Mouse (Mus musculus): ENCODE measurements around the gene Rfwd3.
"Not testable (repeated sequence)": the region's sequence is repeated elsewhere in the genome, so short reads cannot be mapped to it uniquely, and the experiment has no call there.

Rfwd3 gene

DNA sequence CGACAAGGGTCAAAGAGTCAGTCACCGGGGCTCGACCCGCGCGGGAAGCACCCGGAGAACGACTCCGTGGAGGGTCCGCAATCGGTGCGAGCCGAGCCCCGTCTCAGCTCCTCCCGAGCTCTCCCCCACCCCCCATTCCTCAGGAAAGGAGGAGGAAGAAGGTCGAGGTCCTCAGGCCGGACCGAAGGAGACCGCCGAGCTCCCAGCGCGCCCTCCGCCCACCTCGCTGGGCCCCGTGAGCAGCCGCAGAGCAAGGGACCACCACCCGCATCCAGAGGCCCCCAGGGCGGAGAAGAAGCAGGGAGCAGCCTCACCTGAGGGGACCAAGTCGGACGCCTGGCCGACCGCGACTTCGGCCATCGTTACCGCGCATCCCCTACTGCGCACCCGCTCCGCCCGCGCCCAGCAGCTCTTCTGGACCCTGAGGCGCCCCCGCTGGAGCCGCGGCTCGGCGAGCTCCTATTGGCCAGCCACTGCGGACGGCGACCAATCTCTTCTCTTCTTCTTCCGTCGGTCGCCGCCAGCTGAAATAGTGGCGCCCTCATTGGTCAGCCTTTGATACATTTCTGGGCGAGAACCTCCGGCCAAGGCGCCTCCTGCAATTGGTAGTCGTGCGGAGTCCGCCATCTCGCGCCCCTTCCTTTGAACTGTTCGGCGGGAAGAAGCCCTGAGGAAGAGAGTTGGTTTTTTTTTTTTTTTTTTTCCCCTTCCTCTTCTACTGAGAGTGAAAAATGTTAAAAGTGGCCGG, at the start of gene Rfwd3:
Gene Rfwd3, minus strand, starts transcription at position 402 of the 748 bp plus-strand sequence.
- in situ Hi-C loops (cut with MboI): no loop called here

DNA sequence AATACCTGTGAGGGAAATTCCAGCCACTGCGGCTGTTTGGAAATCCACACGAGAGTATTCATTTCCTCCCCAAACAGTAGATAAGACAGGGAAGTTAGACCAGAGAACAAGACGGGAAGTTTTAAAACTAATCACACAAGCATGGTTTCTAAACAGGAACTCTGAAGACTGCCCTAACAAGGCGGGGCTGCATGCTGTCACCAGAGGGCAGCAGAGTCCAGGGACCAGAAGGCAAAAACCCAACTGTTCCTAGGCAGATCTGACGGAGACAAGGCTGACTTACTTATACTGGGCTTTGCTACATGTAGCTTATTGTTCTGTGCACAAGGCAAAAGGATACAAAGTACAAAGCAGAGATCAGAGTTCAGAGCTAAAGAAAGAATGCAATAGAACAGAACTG, 43.2 kb upstream of the Rfwd3 start:
- in situ Hi-C loops (cut with MboI): no loop called here

- in situ Hi-C loops (cut with MboI): no loop called here
Measured at GRCm38 (mm10) chr8:111340186-111340585, 40.2 kb upstream of the Rfwd3 start.

DNA sequence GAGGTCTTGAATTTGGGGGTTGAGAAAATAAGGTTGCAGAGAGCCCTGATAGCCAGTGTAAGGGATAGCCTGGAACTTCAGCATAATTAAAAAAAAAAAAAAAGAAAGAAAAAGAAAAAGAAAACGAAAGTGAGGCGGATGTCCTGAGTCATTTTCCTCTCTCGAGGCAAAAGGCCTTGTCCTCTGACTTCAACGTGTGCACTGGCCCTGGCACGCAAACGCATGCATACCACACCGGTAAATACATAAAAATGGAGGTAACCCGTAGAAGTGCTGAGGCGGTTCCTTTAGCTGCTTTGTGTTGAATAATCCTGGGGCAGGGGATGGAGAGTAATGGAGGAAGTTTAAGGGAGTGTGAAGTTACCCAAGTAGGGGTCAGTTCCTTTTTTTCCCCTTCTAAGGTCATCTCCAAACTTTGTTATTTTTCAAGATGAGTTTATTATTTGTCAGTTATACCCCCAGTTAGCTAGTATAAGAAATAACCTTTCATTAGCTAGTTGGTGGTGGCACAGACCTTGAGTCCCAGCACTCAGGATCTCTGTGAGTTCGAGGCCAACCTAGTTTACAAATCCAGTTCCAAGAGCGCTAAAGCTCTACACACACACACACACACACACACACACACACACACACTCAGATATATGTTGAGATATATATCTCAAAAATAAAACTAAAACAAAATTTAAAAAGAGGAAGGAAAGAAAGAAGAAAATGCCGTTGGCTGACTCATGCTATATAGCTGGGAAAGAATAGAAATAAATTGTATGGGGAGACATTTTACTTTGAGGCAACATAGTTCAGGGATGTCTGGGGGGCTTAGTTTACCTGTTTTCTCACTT, 38.6 kb upstream of the Rfwd3 start:
- in situ Hi-C loops (cut with MboI): no loop called here

DNA sequence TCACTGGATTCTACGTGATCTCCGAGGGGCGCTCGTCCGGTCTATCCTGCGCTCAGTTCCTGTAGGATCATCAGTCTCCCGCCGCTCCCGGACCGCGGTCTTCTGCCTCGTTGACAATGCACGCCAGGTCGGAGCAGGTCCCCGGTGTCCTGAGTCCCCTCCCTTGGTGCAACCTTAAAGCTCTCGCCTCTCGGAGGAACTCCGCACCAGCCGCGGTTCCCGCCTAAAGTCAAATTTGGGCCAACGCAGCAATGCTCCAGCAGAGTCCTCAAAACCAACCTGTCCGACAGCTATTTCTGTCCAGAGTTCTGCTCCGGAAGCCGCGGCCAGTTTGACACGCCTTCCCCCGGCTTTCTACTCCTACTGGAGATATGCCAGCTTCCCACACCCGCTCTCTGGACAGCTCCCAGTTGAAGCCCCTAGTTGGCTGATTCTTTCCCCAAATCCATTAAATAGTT, 37.9 kb upstream of the Rfwd3 start, which contains the start of gene Mlkl:
Gene Mlkl, minus strand, starts transcription at position 288 of the 458 bp plus-strand sequence.
- in situ Hi-C loops (cut with MboI): no loop called here

- in situ Hi-C loops (cut with MboI): no loop called here
Measured at GRCm38 (mm10) chr8:111337311-111337889, 37.4 kb upstream of the Rfwd3 start.

DNA sequence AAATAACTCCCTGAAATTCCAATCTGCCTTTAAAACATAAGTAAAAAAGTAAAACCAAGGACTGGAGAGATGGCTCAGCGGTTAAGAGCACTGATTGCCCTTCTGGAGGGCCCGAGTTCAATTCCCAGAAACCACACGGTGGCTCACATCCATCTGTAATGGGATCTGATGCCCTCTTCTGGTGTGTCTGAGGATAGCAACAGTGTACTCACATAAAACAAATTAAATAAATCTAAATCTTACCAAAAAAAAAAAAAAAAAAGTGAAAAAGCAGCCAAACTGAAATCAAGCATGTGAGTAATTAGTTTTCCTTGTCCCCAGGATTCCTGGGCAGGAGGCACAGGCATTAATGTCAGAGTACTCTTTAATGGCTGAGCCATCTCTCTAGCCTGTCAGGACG, 36.7 kb upstream of the Rfwd3 start:
- in situ Hi-C loops (cut with MboI): no loop called here

GRCm38 (mm10) chr8:111325222-111325790, 25.3 kb upstream of the Rfwd3 start:
- in situ Hi-C loops (cut with MboI): no loop called here

- in situ Hi-C loops (cut with MboI): no loop called here
Measured at GRCm38 (mm10) chr8:111314729-111315128, 14.7 kb upstream of the Rfwd3 start.

DNA sequence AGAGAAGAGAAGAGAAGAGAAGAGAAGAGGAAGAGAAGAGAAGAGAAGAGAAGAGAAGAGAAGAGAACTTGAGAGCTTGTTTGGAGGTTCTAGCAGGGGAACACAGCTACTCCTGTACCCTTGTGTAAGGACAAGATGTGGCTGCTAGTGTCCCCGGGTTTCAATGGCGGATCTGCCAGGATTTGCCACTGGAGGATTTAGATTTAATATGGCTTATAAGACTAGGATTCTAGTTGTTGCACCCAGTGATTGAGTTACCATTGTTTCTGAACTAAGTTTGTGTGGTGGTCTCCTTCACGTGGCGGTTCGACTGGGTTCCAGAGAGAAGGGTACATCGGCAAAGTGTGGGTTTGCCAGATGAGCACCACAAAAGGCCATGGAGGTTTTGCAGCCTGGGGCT, 13.9 kb upstream of the Rfwd3 start:
- in situ Hi-C loops (cut with MboI): not testable (repeated sequence)

DNA sequence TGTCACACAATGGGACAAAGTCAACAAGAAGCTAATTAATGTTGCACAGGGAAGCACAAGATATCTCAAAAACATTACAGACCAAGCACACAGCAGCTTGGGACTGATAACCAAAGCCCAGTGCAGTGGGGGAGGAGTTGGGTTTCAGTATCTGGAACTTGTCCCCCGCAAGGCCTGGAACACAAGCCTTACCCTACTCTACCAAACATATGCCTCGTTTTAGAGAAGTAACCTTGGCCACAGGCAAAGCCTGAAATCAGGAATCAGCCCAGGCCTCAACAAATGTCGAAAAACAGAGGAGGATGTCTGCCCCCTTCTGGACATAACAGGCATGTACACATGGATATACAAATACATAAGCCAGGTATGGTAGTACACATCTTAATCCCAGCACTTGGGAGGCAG, 12.7 kb upstream of the Rfwd3 start:
- in situ Hi-C loops (cut with MboI): no loop called here

- in situ Hi-C loops (cut with MboI): not testable (repeated sequence)
Measured at GRCm38 (mm10) chr8:111310006-111310405, 10.0 kb upstream of the Rfwd3 start.

- in situ Hi-C loops (cut with MboI): no loop called here
Measured at GRCm38 (mm10) chr8:111305031-111305730, 5.2 kb upstream of the Rfwd3 start.

DNA sequence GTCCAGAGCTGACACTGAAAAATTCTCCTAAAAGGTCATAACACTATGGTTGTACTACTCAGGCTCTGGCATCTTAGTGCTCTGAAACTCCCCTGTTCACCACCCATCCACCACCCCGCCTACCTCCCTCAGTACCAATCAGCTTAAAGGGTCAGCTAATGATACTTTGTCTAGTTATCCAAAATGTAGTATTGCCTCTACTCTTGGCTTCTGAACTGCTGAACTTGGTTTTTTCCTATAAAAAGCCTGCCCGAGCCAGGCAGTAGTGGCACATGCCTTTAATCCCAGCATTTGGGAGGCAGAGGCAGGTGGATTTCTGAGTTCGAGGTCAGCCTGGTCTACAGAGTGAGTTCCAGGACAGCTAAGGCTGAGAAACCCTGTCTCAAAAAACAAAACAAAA, 4.3 kb upstream of the Rfwd3 start:
- in situ Hi-C loops (cut with MboI): no loop called here

DNA sequence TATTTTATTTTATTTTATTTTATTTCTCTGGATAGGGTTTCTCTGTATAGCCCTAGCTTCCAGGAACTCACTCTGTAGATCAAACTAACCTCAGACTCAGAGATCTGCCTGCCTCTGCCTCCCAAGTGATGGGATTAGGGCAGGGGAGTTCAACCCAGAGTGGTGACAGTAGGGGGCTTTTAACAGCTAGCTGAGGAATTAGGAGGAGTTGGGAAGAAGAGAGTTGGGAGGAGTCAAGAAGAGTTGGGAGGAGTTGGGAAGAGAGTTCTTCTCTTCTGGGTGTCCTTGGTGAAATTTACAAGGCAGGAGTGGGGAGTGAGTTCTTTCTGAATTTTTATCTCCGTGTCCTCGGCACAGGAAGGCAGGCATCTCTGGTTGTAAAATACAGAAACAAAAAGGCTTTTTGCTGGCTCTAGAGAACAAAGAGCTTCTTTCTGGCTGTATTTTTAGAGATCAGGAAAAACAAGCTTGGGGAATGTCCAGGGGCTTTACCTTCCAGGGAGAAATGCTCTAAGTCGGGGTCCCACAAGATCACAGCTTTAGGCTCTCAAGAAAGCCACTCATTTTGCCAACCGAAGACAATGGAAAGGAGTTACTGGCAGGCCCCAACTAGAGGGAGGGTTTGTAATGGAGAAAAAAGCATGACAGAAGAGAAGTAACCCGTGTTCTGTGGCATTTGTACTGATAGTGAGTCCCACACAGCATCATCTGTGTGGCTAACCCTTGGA, 3.2 kb upstream of the Rfwd3 start:
- in situ Hi-C loops (cut with MboI): not testable (repeated sequence)

GRCm38 (mm10) chr8:111300597-111301546, 850 bp upstream of the Rfwd3 start:
- in situ Hi-C loops (cut with MboI): no loop called here

DNA sequence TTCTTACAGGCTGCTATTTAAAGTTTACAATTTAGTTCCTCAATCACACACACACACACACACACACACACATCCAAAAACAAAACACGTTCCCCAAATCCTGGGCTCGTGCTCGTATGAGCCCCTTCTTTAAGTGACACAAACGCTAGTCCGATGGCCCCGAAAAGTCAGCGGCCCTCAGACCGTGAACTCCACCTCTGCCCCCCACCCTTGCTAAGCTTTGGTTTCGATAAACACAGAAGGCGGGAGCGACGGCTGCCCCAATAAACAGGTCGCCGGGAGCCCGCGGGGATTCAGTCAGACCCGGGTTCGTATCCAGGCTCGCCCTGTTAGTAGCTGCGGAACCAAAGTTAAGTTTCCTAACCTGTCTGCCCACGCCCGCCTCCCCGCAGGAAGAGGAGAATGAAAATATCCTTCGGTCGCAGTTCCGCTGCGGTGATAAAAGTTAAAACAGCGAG, 630 bp downstream of the Rfwd3 start:
- in situ Hi-C loops (cut with MboI): no loop called here

GRCm38 (mm10) chr8:111298011-111298410, 2.0 kb downstream of the Rfwd3 start:
- in situ Hi-C loops (cut with MboI): no loop called here

DNA sequence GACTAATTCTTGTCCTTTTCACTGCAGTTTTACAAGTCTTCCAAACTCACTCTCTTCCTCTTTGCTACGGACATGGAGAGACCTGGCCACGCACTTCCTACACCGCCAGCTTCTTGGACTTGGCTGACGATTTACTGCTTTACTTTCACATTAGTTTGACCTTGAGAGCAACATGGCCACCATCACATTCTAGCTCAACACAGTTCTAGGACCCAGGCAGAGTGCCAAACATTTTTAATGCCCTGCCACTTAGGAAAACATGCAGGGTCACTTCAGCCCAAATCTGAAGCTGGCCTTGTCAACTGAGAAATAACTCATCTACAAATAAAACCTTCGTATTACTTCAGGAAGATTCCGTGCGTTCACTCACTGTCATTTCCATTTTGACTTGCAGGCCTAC, 8.3 kb downstream of the Rfwd3 start:
- in situ Hi-C loops (cut with MboI): no loop called here

DNA sequence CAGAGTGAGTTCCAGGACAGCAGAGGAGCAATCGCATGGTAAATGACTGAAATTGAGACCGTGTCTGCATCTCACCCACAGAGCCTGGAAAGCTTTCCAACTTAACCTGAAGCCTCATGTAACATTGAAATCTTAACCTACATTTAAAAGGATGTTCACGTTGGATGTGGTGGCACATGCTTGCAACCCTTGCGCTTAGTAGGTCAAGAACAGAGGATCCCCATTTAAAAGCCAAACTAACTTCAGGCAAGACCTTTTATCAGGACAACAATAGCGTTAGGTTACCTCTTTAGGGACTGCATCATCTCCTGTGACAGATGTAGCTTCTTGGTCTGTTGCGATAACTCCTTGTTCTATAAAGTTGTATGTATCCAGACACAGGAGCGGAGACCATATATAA, 9.4 kb downstream of the Rfwd3 start:
- in situ Hi-C loops (cut with MboI): no loop called here

All from mature B cell (primary cell).